Mouse (Mus musculus) monocyte, adult 5-6 weeks (primary cell): ENCODE data around the gene Akap1. TPM values are rescaled to one million over a fixed set of nuclear protein-coding genes. Genes with fewer than 3 reads are reported as not detected.

Experiments used
- ATAC-seq: fragments of 153-309, 156-312 bp; replicated peaks from 2 replicates; pipeline ENCODE4 v1.8.0; 2017; ENCODE audit warnings: mild to moderate bottlenecking; ENCODE audit not compliant: low TSS enrichment, insufficient number of reproducible peaks, severe bottlenecking, poor library complexity, low FRiP score
- total RNA-seq: library from RNA; stranded (forward); fragments of 200-1000, 200-491, 200-594 nt; gene quantifications from 3 replicates; pipeline ENCODE4 v1.2.3, GENCODE M21; 2017

The Akap1 gene
- total RNA-seq, 1 experiment from 2014 or later = 0.38 TPM

DNA sequence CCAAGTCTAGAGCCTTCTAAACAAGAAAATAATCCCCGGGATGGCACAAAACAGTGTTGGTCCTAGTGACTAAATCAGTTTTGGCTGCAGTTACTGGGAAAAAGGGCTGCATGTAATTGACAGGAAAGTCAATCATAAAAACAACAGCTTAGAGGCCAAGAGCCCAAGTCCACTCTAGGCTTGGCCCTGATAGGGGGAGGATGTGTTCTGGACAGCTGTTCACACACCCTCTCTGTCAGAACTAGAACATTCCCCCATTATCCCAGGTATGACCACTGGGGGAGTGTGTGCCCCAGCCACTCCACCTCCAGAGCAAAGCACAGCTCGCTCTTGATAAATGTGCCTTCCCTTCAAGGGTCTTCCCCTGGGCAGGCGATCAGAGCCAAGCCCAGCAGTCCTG is 14.7 kb downstream of the Akap1 start:
- no peak for ATAC-seq

DNA sequence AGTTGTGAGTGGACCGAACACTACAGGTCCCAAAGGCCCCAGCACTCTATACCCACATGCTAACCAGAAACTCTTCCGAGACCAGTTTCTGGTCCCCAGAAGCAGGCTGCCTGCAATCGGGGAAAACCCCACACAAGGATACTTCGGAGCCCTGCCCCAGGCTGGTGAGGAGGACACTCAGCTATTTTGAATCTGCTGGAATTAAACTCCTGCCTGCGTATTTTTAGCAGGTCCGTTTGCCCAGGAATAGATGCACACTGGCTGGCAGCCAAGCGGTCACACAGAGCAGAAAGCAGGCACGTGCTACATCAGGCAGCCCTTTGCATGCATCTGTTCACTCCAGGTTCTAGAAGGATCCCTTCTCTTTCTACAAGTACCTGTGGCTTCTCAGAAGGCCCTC is 15.1 kb downstream of the Akap1 start:
- ATAC-seq = no peak

DNA sequence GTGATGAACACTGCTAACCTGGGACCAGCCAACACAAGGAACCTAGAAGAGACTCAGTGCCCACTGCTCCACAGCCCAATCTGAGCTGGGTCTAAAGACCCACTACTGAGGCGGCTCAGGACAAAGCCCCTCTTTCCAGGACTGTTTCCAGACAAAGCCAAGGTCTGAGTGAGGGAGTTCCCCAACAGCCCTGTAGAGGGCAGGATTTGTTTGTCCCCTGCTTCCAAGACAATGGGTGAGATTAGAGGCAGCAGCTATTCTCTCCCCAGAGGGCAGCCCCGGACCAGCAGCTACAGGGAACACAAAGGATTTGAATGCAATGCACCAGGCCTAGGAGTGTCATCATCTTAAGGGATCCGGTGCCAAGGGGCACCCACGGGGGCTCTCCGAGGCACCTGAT is 15.8 kb downstream of the Akap1 start:
- no peak for ATAC-seq

DNA sequence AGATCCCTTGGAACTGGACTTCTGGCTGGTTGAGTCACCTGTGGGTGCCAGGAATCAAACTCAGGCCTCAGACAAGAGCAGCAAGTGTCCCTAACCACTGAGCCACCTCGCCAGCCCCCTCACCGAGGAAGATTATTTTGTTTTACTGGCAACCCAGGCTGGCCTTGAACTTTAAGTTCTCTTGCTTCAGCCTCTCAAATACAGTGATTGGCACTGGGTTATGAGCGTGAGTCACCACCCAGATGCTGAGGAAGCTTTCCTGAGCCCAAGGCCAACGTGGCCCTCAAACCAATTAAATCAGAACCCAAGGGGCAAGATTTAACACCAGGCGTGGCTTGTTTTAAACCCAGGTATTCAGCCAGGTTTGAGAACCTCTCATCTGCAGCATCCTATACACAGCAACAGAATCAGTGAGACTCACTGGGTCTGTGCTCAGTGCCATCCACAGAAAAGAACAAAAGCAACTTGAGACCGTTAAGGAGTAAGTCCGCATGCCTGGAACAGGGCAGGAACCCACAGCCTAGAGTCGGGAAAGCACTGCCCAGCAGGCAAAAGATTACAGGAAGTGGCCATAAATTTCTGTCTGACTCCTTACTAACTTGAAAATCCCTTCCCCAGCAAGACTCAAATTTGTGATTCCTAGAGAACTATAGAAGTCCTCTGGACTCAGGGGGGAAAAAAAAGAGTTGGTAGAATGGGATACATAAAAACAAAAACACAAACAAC is 16.9 kb downstream of the Akap1 start:
- no peak for ATAC-seq

- ATAC-seq = no peak
Observed at GRCm38 (mm10) chr11:88844384-88844783, 20.0 kb downstream of the Akap1 start.

- no peak for ATAC-seq
Observed at GRCm38 (mm10) chr11:88843305-88843704, 21.1 kb downstream of the Akap1 start.

- no peak for ATAC-seq
Observed at GRCm38 (mm10) chr11:88842315-88842975, 21.9 kb downstream of the Akap1 start.

DNA sequence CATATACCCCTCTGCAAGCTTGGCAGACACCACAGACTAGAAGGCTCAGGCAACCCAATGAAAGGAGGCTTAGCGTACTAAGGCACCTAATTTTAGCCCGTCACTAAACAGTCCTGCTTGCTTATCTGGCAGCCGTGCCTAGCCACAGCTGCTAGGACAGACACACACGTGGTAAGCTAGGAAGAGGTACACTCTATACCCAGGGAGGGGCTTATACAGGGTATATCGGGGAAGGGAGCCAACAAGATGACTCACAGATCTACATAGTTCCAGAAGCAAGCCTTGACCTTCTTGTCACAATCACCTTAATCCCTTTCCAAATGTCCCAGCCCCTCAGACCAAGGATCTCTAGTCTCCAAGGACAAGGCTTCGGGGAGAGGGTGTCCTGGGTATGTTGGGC is 23.0 kb downstream of the Akap1 start:
- no peak for ATAC-seq

- ATAC-seq = no peak
Observed at GRCm38 (mm10) chr11:88840724-88841350, 23.5 kb downstream of the Akap1 start.

DNA sequence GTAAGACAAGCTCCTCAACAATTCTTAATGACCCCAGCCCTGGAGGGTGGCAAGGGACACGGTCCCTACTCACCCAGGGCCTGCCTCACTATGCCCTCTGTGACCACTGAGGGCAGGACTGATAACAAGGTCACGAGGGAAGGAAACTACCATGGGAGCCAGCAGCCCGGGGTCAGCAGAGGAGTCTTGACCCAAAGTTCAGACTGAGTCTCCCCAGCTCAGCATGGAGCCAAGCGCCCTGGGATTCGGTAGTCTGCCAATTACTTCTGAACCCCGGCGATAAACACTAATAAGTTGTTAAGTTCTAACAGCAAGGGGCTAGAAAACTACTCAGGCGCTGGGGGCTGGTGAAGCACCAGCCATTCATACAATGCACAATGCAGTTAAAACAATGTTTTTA is 24.1 kb downstream of the Akap1 start:
- no peak for ATAC-seq

- ATAC-seq = no peak
Observed at GRCm38 (mm10) chr11:88839379-88839778, 25.0 kb downstream of the Akap1 start.

GRCm38 (mm10) chr11:88838630-88839029 is 25.8 kb downstream of the Akap1 start:
- no peak for ATAC-seq

- ATAC-seq = no peak
Observed at GRCm38 (mm10) chr11:88834606-88835005, 29.8 kb downstream of the Akap1 start.

- ATAC-seq = 0 out of 2 replicates have a peak, but pooled peaks have one; percentile 11
Observed at GRCm38 (mm10) chr11:88834134-88834533, 30.3 kb downstream of the Akap1 start.

DNA sequence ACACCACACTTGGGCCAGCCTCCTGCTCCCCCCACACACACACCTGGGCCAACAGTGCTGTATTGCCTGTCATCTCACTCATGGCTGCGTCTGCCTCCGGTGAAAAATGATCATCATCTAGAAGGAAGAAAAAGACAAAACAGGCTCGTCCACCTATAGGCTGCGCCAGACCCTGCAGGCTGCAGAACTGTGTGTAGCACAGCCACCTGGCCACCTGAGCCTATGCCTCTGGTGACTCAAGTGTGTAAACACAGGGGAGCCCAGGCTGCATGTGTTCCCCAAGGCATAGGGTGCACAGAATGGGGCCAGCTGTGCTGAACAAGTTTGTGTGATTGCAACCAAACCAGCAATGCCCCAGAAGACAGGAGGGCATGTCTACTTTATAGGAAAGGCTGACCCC is 31.3 kb downstream of the Akap1 start:
- ATAC-seq = no peak

GRCm38 (mm10) chr11:88830257-88830804 is 34.1 kb downstream of the Akap1 start:
- ATAC-seq = no peak

DNA sequence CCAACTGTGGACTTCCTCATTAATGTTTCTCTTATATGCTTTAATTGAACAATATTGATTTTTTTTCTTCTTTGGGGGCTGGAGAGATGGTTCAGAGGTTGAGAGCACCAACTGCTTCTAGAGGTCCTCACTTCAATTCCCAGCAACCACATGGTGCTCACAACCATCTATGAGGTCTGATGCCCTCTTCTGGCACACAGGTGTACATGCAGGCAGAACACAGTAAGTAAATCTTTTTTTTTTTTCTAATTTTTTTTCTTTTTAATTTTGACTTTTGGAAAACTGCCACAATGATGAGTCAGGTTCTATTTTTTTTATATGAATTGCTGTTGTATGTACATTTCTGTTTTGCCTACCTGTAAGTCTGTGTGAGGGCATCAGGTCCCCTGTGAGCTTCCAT is 35.9 kb downstream of the Akap1 start:
- ATAC-seq = no peak

DNA sequence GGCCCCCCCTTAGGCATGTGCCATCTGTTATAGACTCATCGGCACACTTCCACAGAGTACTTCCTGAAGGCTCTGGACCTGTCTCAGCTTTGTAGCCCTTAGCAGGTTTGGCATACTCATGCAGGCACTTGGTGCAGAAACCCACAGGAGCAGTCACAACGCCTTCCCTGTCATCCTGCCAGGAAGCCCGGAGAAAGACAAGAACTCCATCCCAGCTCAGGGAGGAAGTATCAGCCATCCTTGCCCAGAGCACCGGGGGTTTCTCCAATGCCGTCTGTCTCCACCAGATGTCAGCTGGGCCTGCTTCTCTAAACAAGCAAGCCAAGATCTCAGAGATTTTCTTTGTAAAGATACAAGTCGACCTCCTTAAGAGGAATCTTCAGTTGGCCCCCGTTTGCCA is 38.5 kb downstream of the Akap1 start:
- no peak for ATAC-seq

DNA sequence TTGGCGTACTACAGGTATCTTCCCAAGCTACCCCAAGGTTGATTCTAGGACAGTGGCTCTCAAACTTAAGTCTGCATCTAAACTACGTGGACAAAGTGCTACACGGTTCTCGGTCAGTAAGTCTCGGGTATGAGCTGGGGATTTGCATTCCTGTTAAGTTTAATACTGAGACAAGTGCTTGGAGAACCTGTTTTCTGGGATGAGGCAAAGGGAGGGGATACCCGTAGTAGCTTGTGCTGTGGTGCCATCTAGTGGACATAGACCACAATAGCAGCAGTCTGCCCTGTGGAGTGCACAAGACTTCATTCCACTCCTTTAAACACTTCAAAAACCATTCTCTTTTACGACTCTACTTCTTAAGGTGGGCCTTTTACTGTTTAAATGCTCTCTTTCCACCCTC is 41.4 kb downstream of the Akap1 start:
- 0 out of 2 replicates have a peak, but pooled peaks have one; percentile 63 for ATAC-seq

GRCm38 (mm10) chr11:88822526-88822925 is 41.9 kb downstream of the Akap1 start:
- no peak for ATAC-seq
